Mouse (Mus musculus): ENCODE measurements around the gene Dtnbp1. TPM values are rescaled to one million over a fixed set of nuclear protein-coding genes. Genes with fewer than 3 reads are reported as not detected.

Dtnbp1 gene
- total and polyA plus RNA-seq, 2 experiments = 32.5 to 57.4 TPM

DNA sequence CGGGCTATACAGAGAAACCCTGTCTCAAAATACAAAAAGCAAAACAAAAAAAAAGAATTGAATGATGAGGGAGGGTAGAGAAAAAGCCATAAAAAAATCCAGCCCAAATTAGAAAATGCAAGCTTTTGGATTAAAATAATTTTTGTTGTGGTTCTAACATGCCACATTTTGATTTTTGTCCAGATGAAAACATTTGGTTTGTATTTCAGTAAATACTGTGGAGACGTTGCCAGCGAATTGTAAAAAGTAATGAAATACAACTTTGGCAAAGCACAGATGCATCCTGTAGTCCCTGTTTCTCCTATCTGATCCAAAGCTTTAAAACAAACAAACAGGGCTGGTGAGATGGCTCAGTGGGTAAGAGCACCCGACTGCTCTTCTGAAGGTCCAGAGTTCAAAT lies 120.9 kb downstream of the Dtnbp1 start:
- 84% methylated on average over 4 of the region's 4 CpGs for WGBS
- Histone ChIP-seq H3K79me2 (ENCODE audit: control insufficient read depth, insufficient read depth, low read length) (no peaks in the 10 kb centered on the region), H3K9ac (ENCODE audit: low read depth, low read length) (no peak overlapping the region), H3K4me1 (ENCODE audit: control insufficient read depth, insufficient read depth, low read length) (no peaks in the 10 kb centered on the region), H3K4me3 (ENCODE audit: insufficient read depth, low read depth, low read length) (no peak overlapping the region), H3K27ac (replicated peaks; ENCODE audit: insufficient read depth, low read depth, low read length) (no peak overlapping the region), H3K36me3 (ENCODE audit: control insufficient read depth, insufficient read depth, low read length) (peaks cover 5% of the 10 kb centered on the region), H3K27me3 (ENCODE audit: control insufficient read depth, insufficient read depth, low read length) (no peaks in the 10 kb centered on the region)
- no peak for DNase-seq (ENCODE audit: extremely low read depth, low read depth, low spot score)
- TF ChIP-seq CTCF (IDR thresholded peaks at IDR 0.05; ENCODE audit: low read depth, low read length) (no peak), POLR2A (IDR thresholded peaks at IDR 0.05; ENCODE audit: extremely low read depth, insufficient read depth, low read length) (no peak)

- no peak for TF ChIP-seq POLR2A (IDR thresholded peaks at IDR 0.05; ENCODE audit: extremely low read depth, insufficient read depth, low read length)
- no peak for TF ChIP-seq CTCF (IDR thresholded peaks at IDR 0.05; ENCODE audit: low read depth, low read length)
- Histone ChIP-seq H3K27ac (replicated peaks; ENCODE audit: insufficient read depth, low read depth, low read length) (no peak overlapping the region), H3K4me3 (ENCODE audit: insufficient read depth, low read depth, low read length) (no peak overlapping the region), H3K4me1 (ENCODE audit: control insufficient read depth, insufficient read depth, low read length) (no peaks in the 10 kb centered on the region; the same call in 1 of the 2 replicates), H3K36me3 (ENCODE audit: control insufficient read depth, insufficient read depth, low read length) (peaks cover 13% of the 10 kb centered on the region), H3K27me3 (ENCODE audit: control insufficient read depth, insufficient read depth, low read length) (no peaks in the 10 kb centered on the region), H3K9ac (ENCODE audit: low read depth, low read length) (no peak overlapping the region), H3K79me2 (ENCODE audit: control insufficient read depth, insufficient read depth, low read length) (no peaks in the 10 kb centered on the region)
- DNase-seq (ENCODE audit: extremely low read depth, low read depth, low spot score) = no peak
- WGBS = 94% methylated on average over 2 of the region's 2 CpGs
Observed at GRCm38 (mm10) chr13:44876799-44877198, 125.1 kb downstream of the Dtnbp1 start.

Other genes starting within 250 kb of the Dtnbp1 start
- gene Gm9817, start 76.5 kb upstream of the Dtnbp1 start, total RNA-seq (2014; rRNA removed) = not detected in 2 replicates
- not detected in 2 replicates for gene Gm9817, start 76.5 kb upstream of the Dtnbp1 start, polyA plus RNA-seq (2012; rRNA removed)

Data from liver, adult 2 months (tissue).